Mouse (Mus musculus) embryonic fibroblast, embryonic 13.5 days (primary cell): ENCODE measurements at regions not wholly inside any gene's neighbourhood (a gene's known extent, or its start where the extent isn't known, plus 50 kb on each side); places are given as distances from the start of the nearest gene placed in this dataset.

Experiments
- H3K27ac ChIP-seq: 2 replicates; pipeline ENCODE4 v1.5.1; 2012; ENCODE audit warnings: low read length, control low read depth, inconsistent platforms; ENCODE audit not compliant: insufficient read depth
- H3K4me1 ChIP-seq: 2 replicates; pipeline ENCODE4 v1.6.1; 2011; ENCODE audit warnings: low read length; ENCODE audit not compliant: control insufficient read depth, insufficient read depth
- H3K4me3 ChIP-seq: 2 replicates; pipeline ENCODE4 v1.5.1; 2011; ENCODE audit warnings: mild to moderate bottlenecking, control low read depth, low read length; ENCODE audit not compliant: insufficient read depth
- CTCF ChIP-seq: IDR thresholded peaks from 2 replicates; pipeline ENCODE4 v1.5.1; 2011; ENCODE audit warnings: mild to moderate bottlenecking, control low read depth, low read length, moderate library complexity, borderline replicate concordance; ENCODE audit not compliant: insufficient read depth
- POLR2A ChIP-seq: IDR thresholded peaks from 2 replicates; pipeline ENCODE4 v1.6.1; 2011; ENCODE audit warnings: low read depth, mild to moderate bottlenecking, control low read depth, low read length, moderate library complexity

GRCm38 (mm10) chr6:51240039-51240438 lies 192.4 kb upstream of the Nfe2l3 start:
- Histone ChIP-seq H3K27ac (no peak overlapping the region), H3K4me3 (no peak overlapping the region), H3K4me1 (no peaks in the 10 kb centered on the region)
- TF ChIP-seq POLR2A (no peak), CTCF (no peak)

- H3K4me1 ChIP-seq, result no peaks in the 10 kb centered on the region
- TF ChIP-seq CTCF, result no peak
- TF ChIP-seq POLR2A, result no peak
- H3K27ac ChIP-seq, result no peak overlapping the region
- no peak overlapping the region for H3K4me3 ChIP-seq
These were observed 182.2 kb upstream of the Nfe2l3 start for GRCm38 (mm10) chr6:51250233-51250632.

DNA sequence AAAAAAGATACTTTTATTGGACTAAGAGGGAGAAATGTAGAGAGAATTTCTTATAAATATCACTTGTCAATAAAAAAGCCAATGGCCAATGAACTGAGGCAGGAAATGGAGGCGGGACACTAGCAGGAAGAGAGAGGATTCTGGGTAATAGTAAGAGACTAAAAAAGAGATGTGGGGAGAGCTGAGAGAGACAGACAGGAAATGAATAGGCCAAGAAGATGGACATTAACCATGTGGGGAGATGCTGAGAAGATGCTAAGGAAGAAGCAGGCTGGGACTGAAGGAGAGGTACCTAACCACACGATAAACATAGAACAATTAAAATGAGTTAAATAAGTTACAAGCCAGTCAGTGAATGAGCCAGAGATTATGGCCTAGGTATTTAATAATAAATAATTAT lies 181.0 kb upstream of the Nfe2l3 start:
- Histone ChIP-seq H3K4me3 (no peak overlapping the region), H3K4me1 (no peaks in the 10 kb centered on the region), H3K27ac (no peak overlapping the region)
- no peak for TF ChIP-seq CTCF
- TF ChIP-seq POLR2A, result no peak

DNA sequence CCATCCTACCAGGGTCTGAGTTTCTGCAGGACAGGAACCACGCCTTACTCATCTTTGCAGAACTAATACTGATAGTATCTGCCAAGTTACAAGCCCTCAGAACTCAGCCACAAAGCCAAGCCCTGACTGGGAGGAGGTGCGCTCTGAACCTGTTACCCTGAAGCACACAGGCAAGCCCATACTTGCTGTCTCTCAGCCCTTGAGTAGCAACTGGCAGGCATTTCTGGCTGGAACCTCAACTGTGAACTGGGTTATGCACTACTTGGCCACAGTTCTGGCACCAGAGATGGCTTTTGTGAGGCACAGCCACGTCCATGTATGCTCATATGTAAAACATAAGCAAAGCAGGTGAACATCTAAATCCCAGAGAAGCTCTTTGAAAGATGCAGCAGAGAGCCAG lies 179.7 kb upstream of the Nfe2l3 start:
- Histone ChIP-seq H3K4me3 (no peak overlapping the region), H3K4me1 (no peaks in the 10 kb centered on the region), H3K27ac (no peak overlapping the region)
- TF ChIP-seq POLR2A (no peak), CTCF (no peak)

GRCm38 (mm10) chr6:51256631-51257030 lies 175.8 kb upstream of the Nfe2l3 start:
- no peaks in the 10 kb centered on the region for H3K4me1 ChIP-seq
- no peak overlapping the region for H3K4me3 ChIP-seq
- H3K27ac ChIP-seq, result no peak overlapping the region
- no peak for TF ChIP-seq POLR2A
- TF ChIP-seq CTCF, result no peak

GRCm38 (mm10) chr6:51257524-51257923 lies 174.9 kb upstream of the Nfe2l3 start:
- Histone ChIP-seq H3K4me3 (no peak overlapping the region), H3K27ac (no peak overlapping the region), H3K4me1 (no peaks in the 10 kb centered on the region)
- no peak for TF ChIP-seq CTCF
- TF ChIP-seq POLR2A, result no peak

GRCm38 (mm10) chr6:51258304-51258703 lies 174.2 kb upstream of the Nfe2l3 start:
- Histone ChIP-seq H3K4me1 (no peaks in the 10 kb centered on the region), H3K4me3 (no peak overlapping the region), H3K27ac (no peak overlapping the region)
- TF ChIP-seq POLR2A, result no peak
- no peak for TF ChIP-seq CTCF

GRCm38 (mm10) chr6:51263595-51263994 lies 168.9 kb upstream of the Nfe2l3 start:
- no peak for TF ChIP-seq CTCF
- TF ChIP-seq POLR2A, result no peak
- Histone ChIP-seq H3K27ac (no peak overlapping the region), H3K4me1 (no peaks in the 10 kb centered on the region), H3K4me3 (no peak overlapping the region)

DNA sequence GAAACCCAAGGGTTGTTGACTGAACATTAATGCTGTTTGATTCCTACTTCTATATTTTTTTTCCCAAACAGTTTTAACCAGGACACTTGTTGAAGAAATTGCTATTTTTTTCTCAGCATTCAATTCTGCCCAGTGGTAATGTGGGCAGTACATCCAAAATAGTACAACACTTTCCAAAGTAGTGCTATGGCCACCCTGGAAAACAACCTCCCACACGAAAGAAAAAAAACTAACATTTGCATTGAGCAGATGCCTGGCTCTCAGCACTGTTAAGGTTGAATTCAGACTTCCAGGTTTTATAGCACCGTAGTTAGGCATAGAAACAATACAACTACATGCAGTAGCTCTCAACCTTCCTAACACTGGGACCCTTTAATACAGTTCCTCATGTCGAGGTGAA lies 167.1 kb upstream of the Nfe2l3 start:
- TF ChIP-seq POLR2A (no peak), CTCF (no peak)
- H3K4me1 ChIP-seq, result peaks cover 4% of the 10 kb centered on the region; the same call in 1 of the 2 replicates
- no peak overlapping the region for H3K4me3 ChIP-seq
- H3K27ac ChIP-seq, result no peak overlapping the region

- Histone ChIP-seq H3K4me1 (peaks cover 4% of the 10 kb centered on the region; the same call in 1 of the 2 replicates), H3K27ac (no peak overlapping the region), H3K4me3 (no peak overlapping the region)
- no peak for TF ChIP-seq CTCF
- no peak; the same call in 1 of the 2 replicates for TF ChIP-seq POLR2A
These were observed 165.7 kb upstream of the Nfe2l3 start for GRCm38 (mm10) chr6:51266721-51267120.

- no peak for TF ChIP-seq POLR2A
- TF ChIP-seq CTCF, result no peak
- Histone ChIP-seq H3K27ac (no peak overlapping the region), H3K4me3 (no peak overlapping the region)
These were observed 164.6 kb upstream of the Nfe2l3 start for GRCm38 (mm10) chr6:51267888-51268287.

More at GRCm38 (mm10) chr6:51267888-51268287, 164.6 kb upstream of the Nfe2l3 start:
- H3K4me1 ChIP-seq, result peaks cover 4% of the 10 kb centered on the region; the same call in 1 of the 2 replicates
